In genomic region chr6:141388104-141388503, GRCm38 (mm10) we compare ENCODE assay signal across 27 mouse cellular contexts.
DNase-seq lines count a peak whose midpoint lies in the region; ATAC-seq and TF ChIP-seq lines count a peak whose summit lies in the region.
"Had no signal": no experiment of that assay in that cellular context is flagged by ENCODE, and none has a peak within 500 bp of the region (broad histone marks: within the 10 kb centered on the region; RNA-seq: fewer than 3 reads in every experiment).

No protein-coding gene starts in this region.

- peak; percentile 50 for DNase-seq in heart, adult 11 months
- no peak for DNase-seq in heart, adult 18-20 months
- no peak for DNase-seq in heart, adult 9 months (ENCODE audit: low spot score in 2 of 2)
- peak; percentile 65 for DNase-seq in kidney, postnatal 0 days (ENCODE audit: low spot score)
- DNase-seq: adrenal gland, postnatal 10 days; adrenal gland, postnatal 36 days; B cell, adult 2 months; cerebellum, adult 18-20 months; cerebellum, adult 9-10 months; cerebellum, postnatal 14 days; gastrocnemius, postnatal 10 days; gastrocnemius, postnatal 36 days; heart, postnatal 14 days had no signal

- peak overlapping the region; percentile 35; the same call in 1 of the 2 replicates for H3K27ac ChIP-seq in heart, embryonic 16.5 days (ENCODE audit: low read length)
- no peak overlapping the region for H3K27ac ChIP-seq in kidney, postnatal 0 days
- H3K27ac ChIP-seq in kidney, embryonic 16.5 days (ENCODE audit: low read length), result no peak overlapping the region
- H3K27ac ChIP-seq in midbrain, embryonic 15.5 days, result no peak overlapping the region
- H3K27ac ChIP-seq: embryonic facial prominence, embryonic 12.5 days; forebrain, embryonic 10.5 days; forebrain, embryonic 13.5 days; hindbrain, embryonic 12.5 days; hindbrain, embryonic 15.5 days had no signal

- ATAC-seq in heart, embryonic 16.5 days (replicated peaks; ENCODE audit: extremely low read depth, insufficient read depth, low FRiP score), result no peak
- ATAC-seq in kidney, postnatal 0 days (replicated peaks; ENCODE audit: low FRiP score, low read depth), result no peak
- no peak for ATAC-seq in kidney, embryonic 16.5 days (ENCODE audit: low FRiP score, low TSS enrichment)
- no peak for ATAC-seq in midbrain, embryonic 15.5 days (replicated peaks)
- ATAC-seq: forebrain, embryonic 13.5 days; forebrain, embryonic 16.5 days; intestine, postnatal 0 days; Patski had no signal

- no peaks in the 10 kb centered on the region for H3K27me3 ChIP-seq in heart, embryonic 16.5 days (ENCODE audit: control insufficient read depth, insufficient read depth, low read length)
- H3K27me3 ChIP-seq in kidney, postnatal 0 days (ENCODE audit: insufficient read depth, low read length), result no peaks in the 10 kb centered on the region
- H3K27me3 ChIP-seq in kidney, embryonic 16.5 days (ENCODE audit: insufficient read depth, low read length), result no peaks in the 10 kb centered on the region
- no peaks in the 10 kb centered on the region for H3K27me3 ChIP-seq in midbrain, embryonic 15.5 days (replicated peaks)
- H3K27me3 ChIP-seq: CH12.LX; embryonic facial prominence, embryonic 12.5 days; forebrain, embryonic 13.5 days; hindbrain, embryonic 12.5 days; hindbrain, embryonic 15.5 days; Patski had no signal

- TF ChIP-seq CTCF in kidney, postnatal 0 days (IDR thresholded peaks at IDR 0.05; ENCODE audit: low read depth), result no peak

- WGBS in heart, embryonic 16.5 days, result 49% methylated on average over 5 of the region's 5 CpGs
- WGBS in kidney, postnatal 0 days, result 29% methylated on average over 5 of the region's 5 CpGs
- WGBS in kidney, embryonic 16.5 days, result 43% methylated on average over 5 of the region's 5 CpGs
- 89% methylated on average over 5 of the region's 5 CpGs for WGBS in midbrain, embryonic 15.5 days

- H3K36me3 ChIP-seq in heart, embryonic 16.5 days (ENCODE audit: control insufficient read depth, insufficient read depth), result no peaks in the 10 kb centered on the region
- no peaks in the 10 kb centered on the region for H3K36me3 ChIP-seq in kidney, postnatal 0 days (ENCODE audit: insufficient read depth, low read length)
- no peaks in the 10 kb centered on the region for H3K36me3 ChIP-seq in kidney, embryonic 16.5 days (ENCODE audit: insufficient read depth, low read length)
- no peaks in the 10 kb centered on the region for H3K36me3 ChIP-seq in midbrain, embryonic 15.5 days (replicated peaks)
- H3K36me3 ChIP-seq: embryonic facial prominence, embryonic 12.5 days; forebrain, embryonic 10.5 days; G1E; hindbrain, embryonic 12.5 days; hindbrain, embryonic 15.5 days had no signal

- no peaks in the 10 kb centered on the region for H3K9me3 ChIP-seq in heart, embryonic 16.5 days (replicated peaks; ENCODE audit: control insufficient read depth, low read length)
- no peaks in the 10 kb centered on the region for H3K9me3 ChIP-seq in kidney, postnatal 0 days (replicated peaks; ENCODE audit: low read length)
- H3K9me3 ChIP-seq in kidney, embryonic 16.5 days (ENCODE audit: low read length), result no peaks in the 10 kb centered on the region
- no peaks in the 10 kb centered on the region for H3K9me3 ChIP-seq in midbrain, embryonic 15.5 days
- H3K9me3 ChIP-seq: embryonic facial prominence, embryonic 12.5 days; forebrain, embryonic 10.5 days; forebrain, embryonic 13.5 days; hindbrain, embryonic 12.5 days; hindbrain, embryonic 15.5 days had no signal

- H3K4me1 ChIP-seq in heart, embryonic 16.5 days (ENCODE audit: control insufficient read depth, insufficient read depth, low read length), result peaks cover 8% of the 10 kb centered on the region
- H3K4me1 ChIP-seq in kidney, postnatal 0 days (replicated peaks; ENCODE audit: insufficient read depth, low read length), result no peaks in the 10 kb centered on the region
- no peaks in the 10 kb centered on the region for H3K4me1 ChIP-seq in kidney, embryonic 16.5 days (ENCODE audit: insufficient read depth, low read length)
- H3K4me1 ChIP-seq in midbrain, embryonic 15.5 days, result no peaks in the 10 kb centered on the region
- H3K4me1 ChIP-seq: embryonic facial prominence, embryonic 12.5 days; forebrain, embryonic 10.5 days; forebrain, embryonic 13.5 days; hindbrain, embryonic 12.5 days; hindbrain, embryonic 15.5 days had no signal

- no peak overlapping the region for H3K9ac ChIP-seq in heart, embryonic 16.5 days (ENCODE audit: low read length)
- H3K9ac ChIP-seq in kidney, postnatal 0 days (ENCODE audit: low read depth, low read length), result no peak overlapping the region
- no peak overlapping the region for H3K9ac ChIP-seq in kidney, embryonic 16.5 days (replicated peaks; ENCODE audit: low read length)
- H3K9ac ChIP-seq in midbrain, embryonic 15.5 days, result no peak overlapping the region
- H3K9ac ChIP-seq: embryonic facial prominence, embryonic 12.5 days; forebrain, embryonic 13.5 days; hindbrain, embryonic 12.5 days; hindbrain, embryonic 15.5 days had no signal

- no peak overlapping the region for H3K4me2 ChIP-seq in heart, embryonic 16.5 days (ENCODE audit: low read depth, low read length)
- H3K4me2 ChIP-seq in kidney, postnatal 0 days (ENCODE audit: low read length), result no peak overlapping the region
- H3K4me2 ChIP-seq in kidney, embryonic 16.5 days (replicated peaks; ENCODE audit: low read depth, low read length), result no peak overlapping the region
- H3K4me2 ChIP-seq in midbrain, embryonic 15.5 days, result no peak overlapping the region
- H3K4me2 ChIP-seq: embryonic facial prominence, embryonic 12.5 days; forebrain, embryonic 13.5 days; heart, embryonic 11.5 days; hindbrain, embryonic 12.5 days; hindbrain, embryonic 15.5 days had no signal

- H3K4me3 ChIP-seq in heart, embryonic 16.5 days (ENCODE audit: low read length), result no peak overlapping the region
- no peak overlapping the region for H3K4me3 ChIP-seq in kidney, postnatal 0 days (replicated peaks; ENCODE audit: low read depth, low read length)
- no peak overlapping the region for H3K4me3 ChIP-seq in kidney, embryonic 16.5 days (ENCODE audit: low read length)
- no peak overlapping the region for H3K4me3 ChIP-seq in midbrain, embryonic 15.5 days
- H3K4me3 ChIP-seq: embryonic facial prominence, embryonic 12.5 days; forebrain, embryonic 10.5 days; forebrain, embryonic 13.5 days; hindbrain, embryonic 12.5 days; hindbrain, embryonic 15.5 days had no signal

Comparison
In these comparisons a context has a peak if more than half of its experiments do, and no peak if none do; other contexts are left out.
1. DNase-seq: peak in heart, adult 11 months (single experiment) and kidney, postnatal 0 days (single experiment); none in heart, adult 18-20 months (0 of 2) and heart, adult 9 months (0 of 2).